Mouse (Mus musculus) bone marrow macrophage, adult 2 months (primary cell): Measurements from ENCODE around the gene Slc9c1.

Source experiments
- CTCF ChIP-seq: IDR thresholded peaks from 2 replicates; pipeline ENCODE4 v1.5.1; 2012; ENCODE audit warnings: low read depth, mild to moderate bottlenecking, low read length, moderate library complexity
- POLR2A ChIP-seq: IDR thresholded peaks from 2 replicates; pipeline ENCODE4 v1.6.1; 2012; ENCODE audit warnings: mild to moderate bottlenecking, low read depth, low read length, borderline replicate concordance

DNA sequence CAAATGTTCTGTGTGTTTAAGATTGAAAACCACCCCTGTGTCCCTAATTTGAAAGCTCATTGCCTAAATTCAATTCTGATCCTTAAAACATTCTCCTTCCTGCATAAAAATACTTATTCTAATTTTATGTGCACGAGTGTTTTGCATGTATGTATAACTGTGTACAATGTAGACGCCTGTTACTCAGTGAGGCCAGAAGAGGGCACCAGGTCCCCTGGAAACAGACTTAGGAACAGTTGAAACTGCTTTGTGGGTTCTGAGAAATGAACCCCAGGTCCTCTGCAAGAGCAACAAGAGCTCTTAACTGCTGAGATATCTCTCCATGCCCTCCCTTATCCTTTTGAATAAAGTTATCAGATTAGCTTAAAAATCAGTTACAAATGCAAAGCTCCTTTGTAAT lies 47.4 kb downstream of the Slc9c1 start:
- peak; percentile 11; the same call in 1 of the 2 replicates for TF ChIP-seq CTCF
- TF ChIP-seq POLR2A: no peak
